Mouse (Mus musculus) heart, embryonic 13.5 days (tissue): ENCODE data around the gene Atp5j2. TPM values are rescaled to one million over a fixed set of nuclear protein-coding genes. Genes with fewer than 3 reads are reported as not detected.
A peak's percentile ranks its signal among the peaks of the same experiment; 100 is the strongest.
"Not testable (repeated sequence)": the region's sequence is repeated elsewhere in the genome, so short reads cannot be mapped to it uniquely, and the experiment has no call there.

ENCODE experiments used
- ATAC-seq: fragments of 200-750 bp; cut with Nextera tagmentation; 2 replicates; pipeline ENCODE4 v1.8.0; 2017; ENCODE audit warnings: moderate TSS enrichment; ENCODE audit not compliant: insufficient number of reproducible peaks, low FRiP score, low TSS enrichment; ENCODE audit errors: extremely low read depth
- H3K27ac ChIP-seq: fragments of 300-500 bp; sonication (generic); replicated peaks from 2 replicates; pipeline ENCODE4 v1.5.1; 2015; ENCODE audit warnings: moderate library complexity, mild to moderate bottlenecking, inconsistent platforms
- H3K27me3 ChIP-seq: fragments of 300-500 bp; sonication (generic); replicated peaks from 2 replicates; pipeline ENCODE4 v1.6.1; 2015; ENCODE audit warnings: mild to moderate bottlenecking, inconsistent platforms
- H3K36me3 ChIP-seq: fragments of 300-500 bp; sonication (generic); 2 replicates; pipeline ENCODE4 v1.6.1; 2015; ENCODE audit warnings: mild to moderate bottlenecking, inconsistent platforms
- H3K4me1 ChIP-seq: fragments of 300-500 bp; sonication (generic); 2 replicates; pipeline ENCODE4 v1.6.1; 2015; ENCODE audit warnings: inconsistent platforms
- H3K4me2 ChIP-seq: fragments of 300-500 bp; sonication (generic); 2 replicates; pipeline ENCODE4 v1.6.1; 2015; ENCODE audit warnings: inconsistent platforms, mild to moderate bottlenecking, moderate library complexity
- H3K4me3 ChIP-seq: fragments of 300-500 bp; sonication (generic); 2 replicates; pipeline ENCODE4 v1.5.1; 2015; ENCODE audit warnings: moderate library complexity, mild to moderate bottlenecking, inconsistent platforms
- H3K9ac ChIP-seq: fragments of 300-500 bp; sonication (generic); 2 replicates; pipeline ENCODE4 v1.6.1; 2015; ENCODE audit warnings: inconsistent platforms, mild to moderate bottlenecking, moderate library complexity
- H3K9me3 ChIP-seq: fragments of 300-500 bp; sonication (generic); 2 replicates; pipeline ENCODE4 v1.6.1; 2016; ENCODE audit warnings: inconsistent platforms
- WGBS: fragments of 180-500 bp; shearing (Covaris S2); methylation state at CpG from one replicate; pipeline ENCODE4 v1.1.7; 2015; ENCODE audit warnings: mixed read lengths; 5-methylcytosine and 5-hydroxymethylcytosine counted together
- polyA plus RNA-seq: library from polyadenylated mRNA; unstranded; fragments of >200 nt; fragmentation: Nextera tagmentation; extraction: Ambion mirVana; gene quantifications from 2 replicates; pipeline ENCODE4 v1.2.1, GENCODE M21; 2015

Gene Atp5j2
- polyA plus RNA-seq, 1 experiment from 2014 or later: 1,195 TPM

DNA sequence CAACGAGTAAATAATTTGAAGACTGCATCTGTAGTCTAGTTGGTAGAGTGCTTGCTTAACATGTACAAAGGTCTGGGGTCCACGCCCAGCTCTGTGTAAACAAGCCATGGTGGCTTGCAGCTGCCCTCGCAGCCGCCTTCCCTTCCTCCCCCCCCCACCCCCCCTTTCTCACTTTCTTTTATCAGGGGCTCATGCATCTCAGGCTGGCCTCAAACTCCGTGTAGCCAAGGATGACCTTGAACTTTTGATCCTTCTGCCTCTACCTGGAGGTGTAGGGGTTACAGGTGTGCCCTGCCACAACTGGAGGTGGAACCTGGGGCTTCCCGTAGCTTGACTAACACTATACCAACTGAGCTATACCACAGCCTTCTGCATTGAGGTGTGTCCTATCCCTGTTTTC, 25.9 kb upstream of the Atp5j2 start:
- no peaks in the 10 kb centered on the region for H3K9me3 ChIP-seq
- H3K4me1 ChIP-seq: no peaks in the 10 kb centered on the region
- H3K9ac ChIP-seq: no peak overlapping the region
- ATAC-seq: no peak
- H3K27me3 ChIP-seq: no peaks in the 10 kb centered on the region
- no peak overlapping the region for H3K4me3 ChIP-seq
- H3K4me2 ChIP-seq: no peak overlapping the region
- H3K27ac ChIP-seq: no peak overlapping the region
- H3K36me3 ChIP-seq: peaks cover 88% of the 10 kb centered on the region
- WGBS: 79% methylated on average over 6 of the region's 6 CpGs

DNA sequence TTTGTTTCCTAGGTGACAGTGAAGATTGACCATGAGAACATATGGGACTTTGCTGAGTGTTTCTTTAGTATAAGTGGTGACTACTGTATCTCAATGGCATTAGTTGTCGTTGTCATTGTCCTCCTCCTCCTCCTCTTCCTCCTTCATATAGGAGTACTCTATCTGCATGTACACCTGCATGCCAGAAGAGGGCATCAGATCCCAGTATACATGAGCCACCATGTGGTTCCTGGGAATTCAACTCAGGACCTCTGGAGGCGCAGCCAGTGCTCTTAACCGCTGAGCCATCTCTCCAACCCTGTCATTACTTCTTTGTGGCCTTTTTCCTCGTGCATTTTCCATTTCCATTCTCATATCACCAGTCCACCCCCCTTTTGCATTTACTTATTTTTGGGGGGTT, 22.8 kb upstream of the Atp5j2 start:
- no peak for ATAC-seq
- H3K4me3 ChIP-seq: no peak overlapping the region
- no peak overlapping the region for H3K9ac ChIP-seq
- H3K4me1 ChIP-seq: no peaks in the 10 kb centered on the region
- H3K27ac ChIP-seq: no peak overlapping the region
- no peak overlapping the region for H3K4me2 ChIP-seq
- H3K27me3 ChIP-seq: no peaks in the 10 kb centered on the region
- 55% methylated on average over 4 of the region's 4 CpGs for WGBS
- H3K9me3 ChIP-seq: no peaks in the 10 kb centered on the region
- H3K36me3 ChIP-seq: peaks cover 93% of the 10 kb centered on the region

DNA sequence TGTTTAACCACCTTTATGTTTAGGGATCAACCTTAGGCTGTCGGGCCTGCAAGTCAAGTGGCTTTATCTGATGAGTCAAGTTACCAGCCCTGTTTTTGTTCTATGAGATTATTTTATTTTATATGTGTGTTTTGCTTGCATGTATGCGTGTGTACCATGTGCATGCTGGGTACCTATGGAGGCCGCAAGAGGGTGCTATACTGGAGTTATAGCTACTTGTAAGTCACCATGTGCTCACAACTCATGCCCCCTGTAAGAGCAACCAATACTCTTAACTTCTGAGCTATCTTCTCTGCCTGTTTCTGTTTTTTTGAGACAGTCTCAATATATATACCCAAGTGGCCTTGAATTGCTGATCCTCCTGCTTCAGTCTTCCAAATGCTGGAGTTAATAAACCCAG, 21.6 kb upstream of the Atp5j2 start:
- Histone ChIP-seq H3K27me3 (no peaks in the 10 kb centered on the region), H3K27ac (no peak overlapping the region), H3K9ac (no peak overlapping the region), H3K4me1 (no peaks in the 10 kb centered on the region), H3K9me3 (no peaks in the 10 kb centered on the region), H3K4me3 (no peak overlapping the region), H3K4me2 (no peak overlapping the region), H3K36me3 (peaks cover 92% of the 10 kb centered on the region)
- 81% methylated on average over 3 of the region's 3 CpGs for WGBS
- ATAC-seq: no peak

DNA sequence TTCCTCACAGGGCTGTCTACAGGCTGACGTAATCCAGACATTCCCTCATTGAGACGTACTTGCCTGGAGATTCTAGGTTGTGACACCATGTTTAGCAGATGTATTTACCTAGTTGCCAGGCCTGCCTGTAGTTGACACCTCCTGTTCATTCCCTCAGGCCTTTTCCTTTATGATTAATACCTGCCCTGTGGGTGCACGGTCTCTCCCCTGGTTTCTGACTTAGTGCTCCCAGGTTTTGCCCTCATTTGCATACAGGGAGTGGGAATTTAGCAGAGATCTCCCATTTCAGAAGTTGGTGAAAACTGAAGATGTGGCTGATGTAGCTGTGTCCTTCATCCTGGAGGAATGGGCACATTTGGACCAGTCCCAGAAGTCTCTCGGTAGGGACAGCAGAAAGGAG, 20.4 kb upstream of the Atp5j2 start:
- WGBS: 88% methylated on average over 4 of the region's 4 CpGs
- H3K9me3 ChIP-seq: no peaks in the 10 kb centered on the region
- H3K9ac ChIP-seq: no peak overlapping the region
- no peaks in the 10 kb centered on the region for H3K4me1 ChIP-seq
- no peak overlapping the region for H3K4me2 ChIP-seq
- no peak for ATAC-seq
- no peak overlapping the region for H3K4me3 ChIP-seq
- peaks cover 90% of the 10 kb centered on the region for H3K36me3 ChIP-seq
- no peaks in the 10 kb centered on the region for H3K27me3 ChIP-seq
- H3K27ac ChIP-seq: no peak overlapping the region

DNA sequence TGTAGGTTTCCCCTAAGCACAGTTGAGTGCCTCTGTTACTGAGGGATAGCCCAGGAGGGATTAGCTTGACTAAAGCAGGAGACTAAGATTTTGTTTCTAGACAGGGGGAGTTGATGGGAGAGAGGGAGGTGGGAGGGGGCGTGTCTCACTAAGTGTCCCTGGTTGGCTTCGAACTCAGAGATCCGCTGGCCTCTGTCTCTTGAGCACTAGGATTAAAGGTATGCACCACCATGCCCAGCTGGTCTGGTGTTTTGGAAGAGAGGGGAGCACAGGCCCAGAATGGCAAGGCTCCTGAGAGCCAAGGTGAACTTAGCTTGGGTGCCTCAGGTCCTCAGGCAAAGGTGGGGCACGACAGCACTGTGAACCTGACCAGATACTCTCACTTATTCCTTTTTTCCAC, 19.5 kb upstream of the Atp5j2 start:
- peaks cover 92% of the 10 kb centered on the region for H3K36me3 ChIP-seq

DNA sequence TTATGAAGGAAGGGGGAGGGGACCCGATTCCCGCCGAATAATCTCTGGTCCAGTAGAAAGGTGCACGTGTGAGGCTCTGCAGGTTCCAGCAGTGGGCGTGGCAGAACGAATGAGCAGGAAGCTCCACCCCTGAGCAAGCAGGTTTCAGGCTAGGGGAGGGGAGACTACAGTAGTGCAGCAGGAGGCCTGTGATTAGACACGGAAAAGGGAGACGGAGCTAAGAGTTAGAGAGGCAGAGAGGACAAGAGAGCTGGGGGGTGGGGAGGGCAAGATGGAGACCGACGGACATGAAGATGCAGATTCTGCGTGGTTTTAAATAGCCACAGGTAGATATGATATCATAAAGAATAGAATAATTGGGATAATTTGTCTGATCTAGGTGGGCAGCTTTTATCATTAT, 16.5 kb upstream of the Atp5j2 start:
- H3K9me3 ChIP-seq: not testable (repeated sequence)
- peaks cover 66% of the 10 kb centered on the region for H3K36me3 ChIP-seq

More for the DNA sequence above, 19.5 kb upstream of the Atp5j2 start:
- Histone ChIP-seq H3K9ac (no peak overlapping the region), H3K4me1 (peaks cover 3% of the 10 kb centered on the region), H3K4me2 (no peak overlapping the region), H3K27me3 (no peaks in the 10 kb centered on the region), H3K27ac (no peak overlapping the region), H3K4me3 (no peak overlapping the region), H3K9me3 (no peaks in the 10 kb centered on the region)
- WGBS: 88% methylated on average over 4 of the region's 4 CpGs
- ATAC-seq: no peak

DNA sequence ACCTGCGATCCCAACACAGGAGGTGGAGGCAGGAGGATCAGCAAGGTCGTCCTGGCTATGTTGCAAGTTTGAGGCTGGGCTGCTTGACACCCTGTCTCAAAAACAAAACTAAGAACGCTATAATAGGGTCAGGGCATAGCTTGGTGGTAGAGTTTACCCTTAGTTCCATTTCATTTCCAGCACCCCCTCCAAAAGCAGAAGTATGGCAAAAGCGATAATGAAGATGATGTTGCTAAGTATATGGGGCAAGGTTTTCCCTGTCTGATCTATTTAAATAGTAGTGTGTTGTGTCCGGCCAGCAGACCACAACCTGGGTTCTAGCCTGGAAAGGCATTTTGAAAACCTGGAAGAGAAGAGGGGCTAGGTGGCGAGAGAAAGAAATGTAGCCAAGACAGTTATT, 16.1 kb upstream of the Atp5j2 start:
- no peak overlapping the region for H3K27ac ChIP-seq
- no peak overlapping the region for H3K4me2 ChIP-seq
- no peak for ATAC-seq
- WGBS: 88% methylated on average over 6 of the region's 6 CpGs
- peaks cover 19% of the 10 kb centered on the region for H3K4me1 ChIP-seq
- peaks cover 62% of the 10 kb centered on the region for H3K36me3 ChIP-seq
- H3K27me3 ChIP-seq: no peaks in the 10 kb centered on the region
- no peaks in the 10 kb centered on the region for H3K9me3 ChIP-seq
- H3K9ac ChIP-seq: no peak overlapping the region
- no peak overlapping the region for H3K4me3 ChIP-seq

More for the DNA sequence above, 16.5 kb upstream of the Atp5j2 start:
- not testable (repeated sequence) for H3K27me3 ChIP-seq, H3K4me3 ChIP-seq, H3K27ac ChIP-seq, H3K9ac ChIP-seq, ATAC-seq, H3K4me2 ChIP-seq
- WGBS: 45% methylated on average over 10 of the region's 11 CpGs
- peaks cover 15% of the 10 kb centered on the region for H3K4me1 ChIP-seq

DNA sequence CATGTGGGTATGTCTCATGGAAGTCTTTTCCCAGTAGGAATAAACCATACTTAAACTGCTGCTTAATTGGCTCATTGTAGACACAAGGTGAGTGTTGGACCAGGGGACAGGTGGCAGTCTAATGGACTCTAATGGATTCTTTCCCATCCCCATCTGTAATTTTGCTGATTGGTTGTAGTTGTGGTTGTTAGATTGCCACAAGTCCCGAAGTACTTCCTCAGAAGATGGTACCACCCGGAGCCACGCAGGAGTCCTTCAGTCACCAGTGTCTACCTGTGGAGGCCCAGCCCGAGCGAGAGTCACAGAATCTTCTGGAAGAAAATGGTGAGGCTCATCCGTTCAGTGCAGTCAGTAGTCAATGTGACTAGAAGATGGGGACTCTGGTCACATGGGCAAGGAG, 15.5 kb upstream of the Atp5j2 start:
- H3K4me1 ChIP-seq: peaks cover 20% of the 10 kb centered on the region
- H3K9ac ChIP-seq: no peak overlapping the region
- no peak for ATAC-seq
- no peak overlapping the region for H3K4me3 ChIP-seq
- H3K27me3 ChIP-seq: no peaks in the 10 kb centered on the region
- 90% methylated on average over 6 of the region's 6 CpGs for WGBS
- no peaks in the 10 kb centered on the region for H3K9me3 ChIP-seq
- H3K4me2 ChIP-seq: no peak overlapping the region
- H3K27ac ChIP-seq: no peak overlapping the region
- peaks cover 56% of the 10 kb centered on the region for H3K36me3 ChIP-seq

DNA sequence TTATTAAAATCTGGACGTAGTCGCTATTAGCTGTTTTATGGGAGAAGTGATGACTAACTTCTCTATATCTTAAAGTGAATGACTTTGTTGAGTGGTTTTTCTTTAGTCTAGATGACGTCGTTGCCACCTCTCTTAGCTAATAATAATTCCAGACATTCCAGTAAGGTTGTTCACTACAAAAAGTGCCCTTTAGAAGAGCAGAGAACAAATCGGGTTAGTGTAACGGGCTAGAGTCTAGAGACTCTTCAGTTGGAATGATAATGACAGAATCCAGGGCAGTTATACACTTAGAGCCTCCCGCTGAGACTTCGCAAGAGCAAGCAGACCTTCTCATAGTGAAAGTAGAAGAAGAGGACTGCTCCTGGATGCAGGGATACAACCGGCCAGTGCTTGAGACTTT, 13.2 kb upstream of the Atp5j2 start:
- Histone ChIP-seq H3K27ac (peak overlapping the region; percentile 95), H3K36me3 (peaks cover 32% of the 10 kb centered on the region), H3K9me3 (no peaks in the 10 kb centered on the region), H3K4me3 (peak overlapping the region; percentile 74), H3K4me2 (peak overlapping the region; percentile 80), H3K27me3 (no peaks in the 10 kb centered on the region), H3K9ac (peak overlapping the region; percentile 85), H3K4me1 (peaks cover 31% of the 10 kb centered on the region)
- ATAC-seq: no peak
- 8% methylated on average over 9 of the region's 9 CpGs for WGBS

DNA sequence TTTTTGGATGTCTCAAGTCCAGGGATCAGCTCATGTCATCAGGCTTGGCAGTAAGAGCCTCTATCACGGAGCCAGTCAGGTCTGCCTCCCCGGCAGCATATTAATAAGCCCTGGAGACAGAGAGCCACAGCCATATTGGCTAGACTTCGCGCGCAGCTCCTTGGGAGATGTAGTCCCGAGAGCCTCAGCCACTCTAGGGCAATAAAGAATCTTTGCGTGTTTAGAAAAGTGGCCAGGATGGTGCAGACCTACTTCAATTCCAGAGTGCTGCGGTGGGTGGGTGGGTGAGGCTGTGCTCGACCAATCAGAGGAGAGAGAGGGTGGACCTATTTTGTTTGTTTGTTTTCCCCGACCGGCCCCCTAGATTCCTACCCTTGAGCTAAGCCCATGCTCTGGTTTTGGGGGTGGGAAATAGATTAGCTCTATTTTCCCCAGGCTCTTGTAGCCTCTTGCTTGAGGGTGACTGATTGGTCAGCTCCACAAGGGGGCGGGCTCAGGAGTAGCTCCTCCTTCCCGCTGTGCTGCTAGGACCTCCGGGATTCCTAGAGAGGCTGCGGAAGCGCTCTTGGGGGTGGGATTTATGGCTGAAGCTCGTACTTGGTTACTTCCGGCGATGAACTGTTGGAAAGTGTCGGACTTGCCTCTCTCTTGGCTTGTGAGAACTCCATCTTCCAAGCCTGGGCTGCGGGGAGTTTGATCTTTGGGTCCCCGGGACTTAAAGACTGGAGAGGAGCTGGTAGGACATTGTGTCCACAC, 12.3 kb upstream of the Atp5j2 start, which contains the start of gene Zkscan5:
Zkscan5 (plus strand) TSS at position 627 of the 756 bp plus-strand sequence.
- ATAC-seq: peak; percentile 87
- peak within 1 kb of the TSS; percentile 80 for H3K4me2 ChIP-seq
- peak within 1 kb of the TSS; percentile 74 for H3K4me3 ChIP-seq
- peak within 1 kb of the TSS; percentile 95 for H3K27ac ChIP-seq
- WGBS: under 1% methylated on average over 22 of the region's 22 CpGs
- H3K4me1 ChIP-seq: peaks cover 31% of the 10 kb centered on the region
- no peaks in the 10 kb centered on the region for H3K27me3 ChIP-seq
- H3K36me3 ChIP-seq: peaks cover 23% of the 10 kb centered on the region
- peak within 1 kb of the TSS; percentile 85 for H3K9ac ChIP-seq
- no peaks in the 10 kb centered on the region for H3K9me3 ChIP-seq

DNA sequence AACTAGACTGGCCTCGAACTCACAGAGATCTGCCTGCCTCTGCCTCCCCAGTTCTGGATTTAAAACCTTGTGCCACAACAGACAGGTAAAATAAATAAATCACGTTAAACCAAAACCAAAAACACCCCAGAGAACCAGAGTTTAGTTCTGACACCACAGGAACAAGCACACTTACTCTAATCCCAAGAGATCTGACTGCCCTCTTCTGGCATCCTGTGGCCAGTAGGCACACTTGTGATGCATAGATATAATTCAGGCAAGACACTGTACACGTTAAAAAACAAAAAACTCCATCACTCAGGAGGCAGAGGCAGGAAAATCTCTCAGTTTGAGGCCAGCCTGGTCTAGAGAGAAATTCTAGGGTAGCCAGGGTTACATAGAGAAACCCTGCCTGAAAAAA, 10.6 kb upstream of the Atp5j2 start:
- Histone ChIP-seq H3K27me3 (no peaks in the 10 kb centered on the region), H3K9ac (no peak overlapping the region), H3K4me2 (no peak overlapping the region), H3K9me3 (no peaks in the 10 kb centered on the region), H3K4me1 (peaks cover 31% of the 10 kb centered on the region), H3K36me3 (peaks cover 22% of the 10 kb centered on the region), H3K27ac (no peak overlapping the region), H3K4me3 (no peak overlapping the region)
- ATAC-seq: no peak
- WGBS: 44% methylated on average over 3 of the region's 3 CpGs
